Mouse (Mus musculus) urinary bladder, postnatal 14 days (tissue): ENCODE measurements at regions not wholly inside any gene's neighbourhood (a gene's known extent, or its start where the extent isn't known, plus 50 kb on each side); places are given as distances from the start of the nearest gene placed in this dataset.

Experiments used
- DNase-seq: peaks from one replicate; pipeline ENCODE4 v3.0.0; 2021; ENCODE audit warnings: low spot score

DNA sequence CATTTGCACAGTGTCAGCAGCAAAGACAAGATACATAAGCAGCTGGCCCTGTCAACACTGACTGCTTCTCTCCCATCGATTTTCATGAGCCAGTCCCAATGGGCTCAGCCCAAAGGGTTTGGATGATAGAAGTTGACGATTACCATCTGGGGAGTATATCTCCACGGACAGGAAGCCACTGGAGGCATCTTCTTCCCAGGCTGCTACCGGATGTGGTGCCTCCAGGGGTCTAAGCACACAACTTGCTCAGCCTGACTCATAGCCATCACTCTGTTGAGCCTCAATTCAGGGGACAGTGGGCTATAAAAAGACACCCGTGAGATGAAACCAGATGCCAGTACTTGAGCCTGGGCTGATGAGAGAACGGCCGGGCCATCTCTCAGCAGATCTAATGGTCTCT is 71.1 kb upstream of the Hif1a start:
- no peak for DNase-seq

DNA sequence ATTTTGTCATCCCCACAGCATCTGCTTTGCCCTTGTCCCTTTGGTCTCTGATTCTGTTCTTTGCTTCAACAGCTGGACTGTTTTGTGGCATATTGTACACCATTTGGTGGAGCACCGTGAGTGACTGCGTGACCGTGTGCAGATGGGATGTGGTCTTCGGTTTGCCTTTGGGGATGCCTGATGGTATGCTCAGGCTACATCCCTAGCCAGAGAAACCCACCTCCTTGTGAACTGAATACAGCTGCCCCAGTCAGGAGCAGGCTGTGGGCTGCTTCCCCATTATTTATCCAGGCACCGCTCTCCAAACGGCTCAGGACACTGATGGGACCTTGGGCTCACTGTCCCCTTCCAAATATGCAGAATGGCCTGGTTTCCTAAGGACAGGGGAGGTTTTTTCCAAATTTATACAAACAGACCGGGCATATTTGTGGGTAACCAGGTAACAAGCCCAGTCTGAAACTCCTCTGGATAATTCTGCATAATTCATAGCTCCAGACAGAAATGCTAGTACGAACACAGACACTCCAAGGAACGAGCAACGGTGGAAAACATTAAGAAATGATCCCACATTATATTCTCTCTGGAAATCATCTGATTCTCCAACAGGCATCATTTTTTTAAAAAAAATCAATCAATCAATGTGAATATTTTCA is 70.5 kb upstream of the Hif1a start:
- DNase-seq: no peak

DNA sequence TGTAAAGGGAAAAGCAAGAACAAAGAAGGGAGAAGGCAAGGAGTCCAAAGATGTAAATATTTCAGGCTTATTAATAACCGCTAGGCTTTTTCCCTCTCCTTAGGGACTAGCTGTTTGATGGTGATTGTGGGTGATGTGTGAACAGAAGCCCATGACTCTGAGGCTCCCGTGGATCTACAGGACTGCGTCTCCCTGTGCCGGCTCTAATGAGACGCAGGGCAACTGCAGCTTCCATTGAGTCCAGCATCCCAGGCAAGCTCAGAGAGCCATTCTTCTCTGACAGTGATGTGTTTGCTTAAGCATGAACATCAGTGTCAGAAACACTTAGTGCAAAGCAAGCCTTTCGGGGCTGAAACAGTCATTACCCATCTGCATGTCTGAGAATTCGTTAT is 70.0 kb upstream of the Hif1a start:
- DNase-seq: no peak

DNA sequence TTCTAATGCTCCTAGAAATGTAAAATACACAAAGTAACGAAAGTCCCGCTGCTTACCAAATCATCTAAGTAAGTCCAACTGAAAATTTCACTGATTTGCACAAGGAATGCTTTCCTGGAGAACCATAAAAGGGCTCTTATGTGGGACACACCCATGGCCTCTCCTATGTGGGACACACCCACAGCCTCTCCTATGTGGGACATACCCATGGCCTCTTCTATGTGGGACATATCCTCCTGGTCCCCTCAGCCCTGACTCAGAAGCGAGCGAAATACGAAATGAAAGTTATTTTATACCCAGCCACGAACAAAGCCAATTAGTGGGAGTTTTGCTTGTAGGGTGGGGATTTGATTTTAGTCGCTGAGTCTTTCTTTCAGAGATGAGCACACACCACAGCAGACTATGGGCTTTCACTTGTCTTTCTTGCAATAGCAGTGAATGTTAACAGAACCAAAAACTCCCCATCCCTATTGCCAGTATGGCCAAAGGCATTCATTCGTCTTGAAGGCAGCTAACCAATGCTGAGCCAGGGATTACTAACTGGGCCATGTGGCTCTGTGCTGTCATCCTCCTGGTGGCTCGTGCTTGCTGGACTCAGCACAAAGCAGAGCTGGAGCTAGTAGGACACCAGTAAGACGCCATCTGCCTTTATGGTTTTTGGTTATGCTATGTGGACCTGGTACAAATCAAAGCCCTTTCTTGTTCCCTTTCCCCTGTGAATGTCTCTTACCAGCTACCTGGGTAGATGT is 69.4 kb upstream of the Hif1a start:
- no peak for DNase-seq

DNA sequence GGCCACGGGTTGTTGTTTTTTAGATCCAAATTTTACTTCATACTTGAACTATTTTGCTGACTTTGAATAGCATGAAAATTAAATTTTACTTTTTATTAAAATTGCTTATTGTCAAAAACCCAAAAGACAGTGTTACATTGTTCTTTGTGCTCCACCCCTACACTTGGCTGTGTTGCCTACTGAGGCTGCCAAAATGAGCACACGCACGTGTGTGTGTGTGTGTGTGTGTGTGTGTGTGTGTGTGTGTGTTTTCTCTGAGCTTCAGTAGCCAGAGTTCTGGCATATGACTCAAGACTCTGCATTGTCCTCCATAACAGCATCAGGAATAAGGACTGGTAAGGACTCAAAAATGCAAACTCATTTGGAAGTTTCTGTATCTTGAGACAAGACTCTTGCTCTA is 68.4 kb upstream of the Hif1a start:
- DNase-seq: no peak

DNA sequence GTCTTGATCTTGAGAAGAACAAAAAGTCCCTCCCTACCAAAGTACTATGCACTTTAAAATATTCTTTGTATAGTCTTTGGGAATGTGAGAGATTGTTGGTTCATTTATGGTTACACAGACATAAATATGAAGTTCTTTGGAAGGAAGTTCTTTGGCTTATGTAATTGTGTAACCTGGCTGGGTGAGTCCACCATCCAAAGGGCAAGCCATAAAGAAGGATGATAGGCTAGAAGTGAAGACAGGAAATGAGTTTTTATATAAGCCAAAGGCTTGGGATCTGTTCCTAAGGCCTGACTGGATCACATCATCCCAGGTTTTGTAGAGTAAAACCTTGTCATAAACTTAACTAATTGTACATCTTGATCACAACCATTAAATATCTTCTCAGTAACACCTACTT is 65.0 kb upstream of the Hif1a start:
- DNase-seq: no peak

DNA sequence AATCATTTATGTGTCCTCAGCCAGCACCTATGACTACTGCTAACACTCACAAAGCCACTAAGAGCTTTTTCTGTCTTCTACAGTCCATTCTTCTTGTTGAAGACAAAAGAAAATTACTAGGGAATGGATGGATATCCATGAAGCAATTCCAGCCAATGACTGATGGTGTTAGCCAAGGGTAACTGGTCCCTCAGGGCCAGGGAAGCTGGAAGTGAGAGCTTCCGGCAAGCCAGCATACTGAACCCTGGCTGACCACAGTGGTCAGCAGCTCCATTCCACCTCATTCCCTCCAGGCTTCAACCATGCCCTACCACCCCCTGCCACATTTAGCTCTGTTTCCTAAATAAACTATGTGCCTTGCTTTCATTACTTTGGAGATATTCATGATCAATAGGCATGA is 64.1 kb upstream of the Hif1a start:
- no peak for DNase-seq

DNA sequence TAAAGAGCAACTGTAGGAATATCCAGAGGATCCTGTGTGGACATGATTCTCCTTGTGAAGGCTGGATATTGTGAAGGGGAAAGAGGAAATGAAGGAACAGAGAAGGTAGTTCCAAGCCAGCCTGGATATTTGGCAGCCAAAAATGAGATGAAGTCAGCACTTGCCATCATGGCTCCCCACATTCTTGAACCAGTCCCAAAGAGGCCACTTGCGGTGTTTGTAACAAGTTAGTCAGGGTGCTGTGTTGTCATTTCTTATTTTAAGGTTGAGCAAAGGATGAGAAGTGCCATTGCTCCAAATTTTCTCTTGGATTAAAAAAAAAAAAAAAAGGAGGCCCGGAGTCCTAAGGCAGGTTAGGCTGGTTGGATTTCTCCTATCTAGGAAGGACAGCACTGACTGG is 63.3 kb upstream of the Hif1a start:
- DNase-seq: no peak

DNA sequence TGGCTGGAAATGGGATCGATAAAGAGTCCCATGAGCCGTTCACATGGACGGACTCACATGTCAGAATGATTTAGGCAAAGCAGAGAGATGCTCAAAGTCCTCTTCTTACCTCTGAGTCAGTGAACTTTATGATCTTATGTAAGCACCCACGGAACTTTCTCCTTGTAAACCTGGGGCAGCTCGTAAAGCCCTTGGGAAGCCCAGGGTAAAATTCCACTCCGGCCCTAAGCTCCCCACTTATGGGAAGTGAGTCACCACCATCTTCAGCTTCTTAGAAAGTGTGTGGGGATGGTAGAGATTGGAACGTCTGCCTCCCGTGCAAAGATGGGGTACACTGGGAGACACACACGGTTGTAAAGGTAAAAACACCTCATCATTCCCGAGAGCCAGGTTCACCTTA is 62.8 kb upstream of the Hif1a start:
- DNase-seq: no peak

DNA sequence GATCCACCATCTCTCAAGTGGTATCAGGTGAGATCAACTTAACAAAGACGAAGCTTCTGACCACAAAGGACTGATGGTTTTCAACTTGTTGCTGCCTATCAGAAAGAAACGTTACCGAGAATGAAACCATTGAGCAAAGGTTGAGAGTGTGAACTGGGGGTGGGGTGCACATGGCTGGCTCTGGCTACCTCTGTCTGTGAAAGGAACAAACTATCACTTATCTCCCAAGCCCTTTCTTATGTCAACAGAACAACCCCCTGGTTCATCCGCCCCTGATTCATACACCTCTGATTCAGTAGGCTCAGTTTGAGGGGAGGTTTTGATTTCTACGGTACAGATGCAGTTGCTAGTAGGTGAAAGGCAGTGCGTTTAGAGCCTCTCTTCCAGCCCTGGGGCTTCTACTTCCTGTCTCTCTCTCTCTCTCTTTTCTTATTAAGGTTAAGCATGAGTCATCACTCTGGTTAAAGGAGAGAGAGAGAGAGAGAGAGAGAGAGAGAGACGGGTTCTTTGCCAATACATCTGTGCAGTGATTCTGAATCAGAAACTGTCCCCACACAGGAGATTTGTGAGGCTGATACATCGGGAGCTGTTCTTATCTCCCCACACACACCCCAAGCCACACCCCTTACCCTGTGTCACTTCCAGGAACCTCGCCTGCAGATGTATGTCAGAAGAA is 59.0 kb upstream of the Hif1a start:
- DNase-seq: peak; percentile 9

DNA sequence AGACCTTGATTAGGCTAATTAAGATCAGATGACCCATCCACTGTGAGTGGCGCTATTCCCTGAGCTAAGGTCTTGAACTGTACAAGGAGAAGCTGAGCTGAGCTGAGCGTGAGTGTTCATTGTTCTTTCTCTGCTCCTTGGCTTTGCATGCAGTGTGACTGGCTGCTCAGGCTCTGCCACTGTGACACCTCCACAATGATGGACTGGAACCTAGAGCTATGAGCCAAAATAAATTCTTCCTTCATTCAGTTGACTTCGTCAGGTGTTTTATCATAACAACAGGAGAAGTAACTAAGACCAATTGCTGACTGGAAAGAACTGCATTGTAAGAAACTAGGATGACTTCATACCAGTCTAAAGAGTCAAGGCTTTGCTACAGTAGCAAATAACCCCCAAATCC is 56.4 kb upstream of the Hif1a start:
- DNase-seq: no peak

DNA sequence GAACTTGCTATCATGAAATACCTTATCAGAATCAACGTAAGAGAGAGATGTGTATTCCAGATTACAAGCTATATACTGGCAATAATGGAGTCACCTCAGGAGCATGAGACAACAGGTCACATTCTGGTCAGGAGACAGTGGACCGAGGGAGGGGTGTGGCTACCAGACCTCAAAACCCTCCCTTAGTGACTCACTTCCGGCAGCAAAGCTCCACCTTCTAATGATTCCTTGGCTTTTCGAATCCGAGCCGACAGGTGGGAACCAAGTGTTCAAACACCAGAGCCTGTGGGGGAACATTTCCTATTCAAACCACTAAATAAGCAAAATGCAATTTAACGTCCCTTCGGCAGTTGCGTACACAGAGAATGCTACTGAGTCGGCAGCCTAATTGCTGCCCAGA is 54.5 kb upstream of the Hif1a start:
- peak; percentile 62 for DNase-seq

DNA sequence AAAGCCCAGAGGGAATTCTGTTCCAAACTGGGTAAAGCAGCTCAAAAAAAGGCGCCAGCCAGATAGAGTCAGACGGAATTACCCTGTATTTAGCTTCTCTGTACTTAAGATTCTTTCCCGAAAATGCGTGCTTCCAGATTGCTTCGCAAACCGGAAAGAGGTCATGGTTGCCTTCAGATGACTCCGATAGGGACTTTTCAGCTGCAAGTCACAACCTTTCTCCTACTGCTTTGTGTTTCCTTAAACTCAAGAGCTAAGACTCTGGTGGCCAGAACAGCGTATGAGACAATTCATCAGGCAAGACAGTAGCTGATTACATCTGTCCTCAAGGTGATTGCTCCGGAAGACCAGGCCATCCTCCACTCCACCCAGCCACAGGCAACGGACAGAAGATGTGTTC is 53.8 kb upstream of the Hif1a start:
- DNase-seq: no peak

DNA sequence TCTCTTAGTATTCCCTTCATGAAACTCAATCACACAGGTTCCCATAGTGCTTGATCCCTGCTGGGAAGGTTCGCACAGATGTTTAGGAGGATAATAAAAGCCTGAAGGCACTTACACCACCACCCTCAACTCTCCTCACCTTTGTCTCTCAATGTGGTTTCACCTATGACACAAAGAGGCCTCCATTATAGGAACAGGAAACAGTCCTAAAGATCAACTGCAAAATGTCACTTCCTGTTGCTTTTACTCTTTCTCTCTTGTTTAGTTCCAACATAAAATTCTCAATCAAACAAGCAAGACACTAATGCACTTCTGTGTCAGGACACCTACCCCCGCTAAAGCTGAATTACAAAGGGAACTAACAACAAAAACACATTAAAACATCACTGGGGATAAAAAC is 50.3 kb upstream of the Hif1a start:
- no peak for DNase-seq
